Mouse (Mus musculus): ENCODE measurements around the gene Zkscan5.
"Not testable (repeated sequence)": the region's sequence is repeated elsewhere in the genome, so short reads cannot be mapped to it uniquely, and the experiment has no call there.

Zkscan5 gene

GRCm38 (mm10) chr5:145203936-145204691, at the start of gene Zkscan5:
Gene Zkscan5, plus strand, starts transcription at chr5:145204562.
- peak; percentile 98 for DNase-seq (ENCODE audit: low spot score in 2 of 2)

- no peak for DNase-seq (ENCODE audit: low spot score in 2 of 2)
Observed at GRCm38 (mm10) chr5:145161361-145161760, 43.0 kb upstream of the Zkscan5 start.

DNA sequence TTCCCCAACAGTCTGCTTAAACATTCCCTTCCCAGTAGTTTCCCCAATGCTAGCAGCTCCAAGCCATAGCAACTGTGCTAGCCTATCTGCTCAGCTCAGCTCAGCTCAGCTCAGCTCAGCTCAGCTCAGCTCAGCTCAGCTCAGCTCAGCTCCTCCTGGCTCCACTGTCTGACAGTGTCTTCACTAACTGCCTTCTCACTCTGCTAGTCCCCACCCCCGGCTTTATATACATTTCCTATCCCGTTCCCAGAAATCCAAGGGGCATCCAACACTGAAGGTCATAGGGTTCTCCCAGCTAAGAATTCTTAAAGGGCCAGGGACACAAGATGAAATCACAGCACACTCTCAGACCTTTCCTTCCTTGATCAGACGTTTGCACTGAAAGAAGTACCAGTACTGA, 39.7 kb upstream of the Zkscan5 start:
- DNase-seq (ENCODE audit: low spot score in 2 of 2): no peak

- DNase-seq (ENCODE audit: low spot score in 2 of 2): no peak
Observed at GRCm38 (mm10) chr5:145165184-145165583, 39.2 kb upstream of the Zkscan5 start.

DNA sequence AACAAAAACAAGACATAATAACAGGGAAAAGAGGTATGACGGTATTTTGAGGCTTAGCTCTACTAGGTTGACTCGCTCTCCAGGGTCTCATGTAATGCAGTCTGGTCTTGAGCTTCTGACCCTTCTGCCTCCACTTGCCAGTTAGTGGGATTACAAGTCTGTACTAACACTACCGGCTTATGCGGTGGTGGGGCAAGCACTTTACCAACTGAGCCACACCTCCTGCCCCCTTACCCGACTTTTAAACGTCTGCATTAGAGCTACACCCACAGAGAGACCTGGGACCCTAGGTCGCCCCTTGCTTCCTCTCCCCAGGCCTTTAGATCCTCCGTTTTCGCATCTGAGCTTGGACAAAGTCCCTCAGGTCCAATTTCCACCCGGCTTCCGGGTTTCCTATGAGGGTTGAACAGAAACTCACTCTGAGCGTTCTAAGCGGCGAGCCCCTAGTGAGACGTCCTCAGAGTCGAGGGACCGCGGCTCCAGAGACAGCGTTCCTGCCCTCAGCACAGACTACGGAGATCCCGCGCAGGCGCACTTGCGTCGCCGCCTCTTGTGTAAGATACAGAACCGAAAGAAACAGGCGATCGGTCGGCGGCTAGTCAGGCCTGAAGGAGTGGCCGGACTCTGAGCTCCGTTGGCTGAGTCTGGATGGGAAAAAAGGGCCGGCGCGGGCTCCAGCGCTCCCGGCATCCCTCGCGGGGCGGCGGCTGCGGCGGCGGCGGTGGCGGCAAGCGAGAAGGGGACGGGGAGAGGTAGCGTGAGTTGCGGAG, 37.6 kb upstream of the Zkscan5 start, which contains the start of the genes Ptcd1 and Cpsf4:
Gene Ptcd1 (minus strand): TSS at position 573 of the 770 bp plus-strand sequence.
Gene Cpsf4 (plus strand): TSS at position 678 of the 770 bp plus-strand sequence.
- peak; percentile 100 for DNase-seq (ENCODE audit: low spot score in 2 of 2)

DNA sequence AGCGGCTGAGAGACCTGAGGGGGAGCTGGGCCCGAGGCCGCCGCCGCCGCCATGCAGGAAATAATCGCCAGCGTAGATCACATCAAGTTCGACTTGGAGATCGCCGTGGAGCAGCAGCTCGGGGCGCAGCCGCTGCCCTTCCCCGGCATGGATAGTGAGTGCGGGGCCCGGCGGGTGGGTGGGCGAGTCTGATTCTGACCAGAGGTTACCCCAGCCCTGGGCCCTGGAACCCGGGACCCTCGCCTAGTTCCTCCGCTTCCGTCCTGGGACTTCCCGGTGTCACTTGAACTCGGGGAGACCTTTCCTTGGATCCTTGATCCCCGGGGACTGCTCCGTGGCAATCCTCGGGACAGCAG, 37.1 kb upstream of the Zkscan5 start:
- DNase-seq (ENCODE audit: low spot score in 2 of 2): no peak

GRCm38 (mm10) chr5:145178461-145178980, 25.8 kb upstream of the Zkscan5 start:
- DNase-seq (ENCODE audit: low spot score in 2 of 2): no peak

DNA sequence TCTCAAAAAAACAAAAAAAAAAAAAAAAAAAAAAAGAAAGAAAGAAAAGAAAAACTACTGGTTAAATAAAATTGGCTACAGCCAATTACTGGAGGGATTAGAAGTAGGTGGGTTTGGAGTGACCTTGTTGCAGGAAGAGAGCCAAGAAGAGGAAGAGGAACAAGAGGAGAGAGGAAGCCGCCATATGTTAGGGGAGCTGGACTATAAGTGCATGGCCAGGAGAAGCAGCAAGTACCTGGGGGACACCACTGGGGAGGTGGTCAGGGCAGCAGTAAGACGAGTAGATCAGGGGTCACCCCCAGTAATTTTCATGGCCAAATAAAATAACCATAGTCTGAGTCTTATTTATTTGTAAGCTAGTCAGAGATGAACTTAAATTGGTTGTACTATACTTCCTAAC, 19.1 kb upstream of the Zkscan5 start:
- no peak for DNase-seq (ENCODE audit: low spot score in 2 of 2)

GRCm38 (mm10) chr5:145189416-145189815, 14.9 kb upstream of the Zkscan5 start:
- no peak for DNase-seq (ENCODE audit: low spot score in 2 of 2)

- DNase-seq (ENCODE audit: low spot score in 2 of 2): no peak
Observed at GRCm38 (mm10) chr5:145190373-145190772, 14.0 kb upstream of the Zkscan5 start.

GRCm38 (mm10) chr5:145190875-145191798, 13.2 kb upstream of the Zkscan5 start:
- peak; percentile 92 to 93 for DNase-seq (ENCODE audit: low spot score in 2 of 2)

DNA sequence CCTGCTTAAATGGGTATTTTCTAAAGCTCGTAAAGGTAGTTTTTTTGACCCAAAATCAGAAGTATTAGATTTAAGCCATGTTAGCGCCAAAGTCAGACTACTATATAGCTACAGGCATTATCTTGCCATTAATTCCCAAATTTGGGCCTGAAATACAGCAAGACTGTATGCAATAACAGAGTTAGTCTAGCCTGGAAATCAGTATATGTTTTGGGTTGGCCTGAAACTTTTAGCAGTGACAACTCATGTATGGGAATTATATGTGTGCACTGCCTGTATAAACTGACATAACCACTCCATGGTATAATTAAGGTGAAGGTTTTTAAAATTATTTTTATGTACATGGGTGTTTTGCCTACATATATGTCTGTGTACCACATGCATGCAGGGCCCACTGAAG, 12.4 kb upstream of the Zkscan5 start, which contains the start of gene Atp5j2:
Gene Atp5j2 (minus strand): TSS at position 101 of the 400 bp plus-strand sequence.
- DNase-seq (ENCODE audit: low spot score in 2 of 2): no peak

- DNase-seq (ENCODE audit: low spot score in 2 of 2): no peak
Observed at GRCm38 (mm10) chr5:145200387-145200786, 4.0 kb upstream of the Zkscan5 start.

DNA sequence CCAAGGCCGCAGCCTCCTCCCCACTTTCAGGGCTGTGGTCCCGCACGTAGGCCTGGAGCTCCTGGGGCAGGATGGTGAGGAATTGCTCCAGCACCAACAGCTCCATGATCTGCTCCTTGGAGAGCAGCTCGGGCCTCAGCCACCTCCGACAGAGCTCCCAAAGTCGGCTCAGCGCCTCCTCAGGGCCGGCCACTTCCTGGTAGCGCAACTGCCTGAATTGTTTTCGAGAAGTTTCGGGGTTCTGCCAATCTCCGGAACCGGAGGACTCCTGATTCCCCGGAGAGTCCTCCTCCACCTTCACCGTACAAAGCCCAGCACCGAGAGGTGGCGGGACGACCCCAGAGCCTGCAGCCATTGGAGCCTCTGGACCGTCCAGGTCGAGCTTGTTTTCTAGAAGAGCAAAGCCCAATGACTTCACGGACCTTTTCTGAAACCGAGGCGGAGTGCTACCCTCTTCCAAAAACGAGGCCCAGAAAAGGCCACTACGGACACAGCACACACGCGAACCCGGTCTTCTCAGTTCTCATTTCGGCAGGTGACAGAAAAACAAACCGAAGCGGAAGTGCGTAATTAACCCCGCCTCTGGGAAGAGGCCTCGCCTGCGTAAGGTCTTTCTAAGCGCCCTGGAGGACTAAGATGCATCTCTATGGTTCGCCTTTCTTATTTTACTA, 2.9 kb upstream of the Zkscan5 start, which contains the start of gene Zkscan14:
Gene Zkscan14 (minus strand): TSS at position 548 of the 671 bp plus-strand sequence.
- DNase-seq (ENCODE audit: low spot score in 2 of 2): peak; percentile 76 to 78

- no peak for DNase-seq (ENCODE audit: low spot score in 2 of 2)
Observed at GRCm38 (mm10) chr5:145202446-145202845, 1.9 kb upstream of the Zkscan5 start.

GRCm38 (mm10) chr5:145205041-145205440, 679 bp downstream of the Zkscan5 start:
- no peak for DNase-seq (ENCODE audit: low spot score in 2 of 2)

GRCm38 (mm10) chr5:145207385-145207784, 3.0 kb downstream of the Zkscan5 start:
- no peak for DNase-seq (ENCODE audit: low spot score in 2 of 2)

- no peak for DNase-seq (ENCODE audit: low spot score in 2 of 2)
Observed at GRCm38 (mm10) chr5:145207954-145208353, 3.6 kb downstream of the Zkscan5 start.

- DNase-seq (ENCODE audit: low spot score in 2 of 2): not testable (repeated sequence)
Observed at GRCm38 (mm10) chr5:145208391-145208790, 4.0 kb downstream of the Zkscan5 start.

GRCm38 (mm10) chr5:145211340-145211739, 7.0 kb downstream of the Zkscan5 start:
- no peak for DNase-seq (ENCODE audit: low spot score in 2 of 2)

- no peak for DNase-seq (ENCODE audit: low spot score in 2 of 2)
Observed at GRCm38 (mm10) chr5:145212216-145212615, 7.9 kb downstream of the Zkscan5 start.

Measured in right cerebral cortex, adult 2 months (tissue).